Mouse (Mus musculus) inflammation-experienced regulatory T-cells (primary cell): Measurements from ENCODE around the gene Vti1a. TPM values are rescaled to one million over a fixed set of nuclear protein-coding genes. Genes with fewer than 3 reads are reported as not detected.

Experiments
- polyA plus RNA-seq, 2 experiments: library from polyadenylated mRNA; unstranded; fragments of 100-300 nt; shearing (Covaris generic); gene quantifications; one replicate each; pipeline ENCODE4 v1.2.1; 2017

Gene Vti1a
- 10 to 100 TPM; 52.8 to 55.9 TPM for polyA plus RNA-seq

DNA sequence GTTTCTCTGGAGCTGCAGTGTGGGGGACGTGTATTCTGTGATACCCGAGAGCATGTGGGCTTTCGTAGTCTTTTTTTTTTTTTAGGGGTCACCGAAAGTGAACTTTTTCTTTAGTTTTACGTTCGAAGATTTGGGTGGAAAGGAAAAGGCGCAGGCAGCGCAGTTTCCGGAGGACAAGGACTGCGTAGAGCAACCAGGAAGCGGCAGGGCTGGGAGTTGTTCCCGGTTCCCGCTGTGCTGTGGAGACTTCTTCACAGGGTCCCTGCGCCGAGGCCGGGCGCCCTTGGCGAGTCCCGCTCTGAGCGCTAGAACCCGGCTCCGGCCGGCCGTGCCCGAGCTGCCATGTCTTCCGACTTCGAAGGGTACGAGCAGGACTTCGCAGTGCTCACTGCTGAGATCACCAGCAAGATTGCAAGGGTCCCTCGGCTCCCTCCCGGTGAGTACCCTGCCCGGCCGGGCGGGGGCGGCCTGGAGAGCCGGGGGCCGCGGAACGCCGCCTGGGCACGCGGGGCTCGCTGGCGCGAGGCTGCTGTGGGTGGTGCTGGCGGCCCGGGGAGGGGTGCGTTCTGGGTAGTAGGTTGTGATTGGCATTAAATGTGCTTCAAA lies at the start of gene Vti1a:
Vti1a (plus strand) TSS at position 187 of the 606 bp plus-strand sequence.

DNA sequence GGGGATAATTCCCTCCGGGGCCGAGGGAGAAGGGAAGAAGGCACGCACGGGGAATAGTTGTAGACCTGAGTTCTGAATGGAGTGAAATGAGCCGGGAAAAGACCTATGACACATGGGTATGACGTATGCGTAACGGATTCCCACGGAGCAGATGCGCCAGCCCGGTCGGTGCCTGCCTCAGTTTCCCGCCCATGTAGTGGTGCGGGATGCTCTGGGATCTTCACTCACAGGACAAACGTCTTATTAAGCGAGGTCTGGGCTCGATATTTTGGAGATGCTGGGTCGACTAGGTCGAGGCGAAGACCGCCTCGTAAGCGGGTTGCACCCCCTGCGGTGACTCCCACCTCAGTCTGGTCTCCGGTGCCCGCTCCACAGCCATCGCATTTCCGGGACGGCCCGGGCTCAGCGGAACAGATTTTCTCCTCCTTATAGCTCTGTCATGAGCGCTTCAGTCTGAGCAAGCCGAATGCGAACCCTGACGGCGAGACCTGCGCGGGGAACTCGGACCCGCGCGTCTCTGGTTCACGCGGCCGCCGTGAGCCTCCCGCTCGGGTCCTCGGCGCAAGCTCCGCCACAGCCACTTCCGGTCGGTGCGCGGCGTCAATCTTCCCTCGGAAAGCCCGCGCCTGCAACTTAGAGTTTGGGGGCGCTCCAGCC lies 515 bp upstream of the Vti1a start, which contains the start of gene Zdhhc6:
Zdhhc6 (minus strand) TSS at position 581 of the 657 bp plus-strand sequence.

Other genes with a start within 250 kb of the Vti1a start
- 1 to 10 TPM; 5.1 to 6.3 TPM for gene Gpam, start 189.1 kb upstream of the Vti1a start, polyA plus RNA-seq
- gene Tectb, start 135.6 kb upstream of the Vti1a start, polyA plus RNA-seq, result 1 to 10 TPM in 1 of 2 experiments, under 1 TPM in 1; 0.07 to 3.5 TPM
- gene Gucy2g, start 75.1 kb upstream of the Vti1a start, polyA plus RNA-seq, result under 1 TPM; 0.10 to 0.61 TPM
- 100 to 1,000 TPM; 140 to 145 TPM for gene Acsl5, start 64.4 kb upstream of the Vti1a start, polyA plus RNA-seq
- gene Zdhhc6, start 263 bp upstream of the Vti1a start, polyA plus RNA-seq, result 10 to 100 TPM; 68.0 to 79.3 TPM